Mouse (Mus musculus) heart, postnatal 0 days (tissue): ENCODE measurements around the gene Atxn7l3b. TPM values are rescaled to one million over a fixed set of nuclear protein-coding genes. Genes with fewer than 3 reads are reported as not detected.
"Not testable (repeated sequence)": the region's sequence is repeated elsewhere in the genome, so short reads cannot be mapped to it uniquely, and the experiment has no call there.

Experiments used
- ATAC-seq: fragments of 200-750 bp; cut with Nextera tagmentation; 2 replicates; pipeline ENCODE4 v1.8.0; 2017; ENCODE audit warnings: low read depth, moderate number of reproducible peaks, moderate library complexity; ENCODE audit not compliant: insufficient read depth
- DNase-seq: peaks from one replicate; pipeline ENCODE4 v3.0.0-alpha.2; 2016; ENCODE audit warnings: low spot score
- H3K27ac ChIP-seq: fragments of 300-500 bp; sonication (generic); 2 replicates; pipeline ENCODE4 v1.5.1; 2014; ENCODE audit warnings: low read depth, mild to moderate bottlenecking
- H3K27me3 ChIP-seq: fragments of 300-500 bp; sonication (generic); 2 replicates; pipeline ENCODE4 v1.6.1; 2014; ENCODE audit warnings: low read length, mixed read lengths; ENCODE audit not compliant: control insufficient read depth, insufficient read depth
- H3K36me3 ChIP-seq: fragments of 300-500 bp; sonication (generic); replicated peaks from 2 replicates; pipeline ENCODE4 v1.6.1; 2014; ENCODE audit warnings: low read length, mixed read lengths; ENCODE audit not compliant: control insufficient read depth, insufficient read depth
- H3K4me1 ChIP-seq: fragments of 300-500 bp; sonication (generic); 2 replicates; pipeline ENCODE4 v1.6.1; 2014; ENCODE audit warnings: antibody characterized with exemption; ENCODE audit not compliant: control insufficient read depth, insufficient read depth
- H3K4me2 ChIP-seq: fragments of 300-500 bp; sonication (generic); 2 replicates; pipeline ENCODE4 v1.6.1; 2014; ENCODE audit warnings: low read depth, mild to moderate bottlenecking, low read length, moderate library complexity
- H3K4me3 ChIP-seq: fragments of 300-500 bp; sonication (generic); 2 replicates; pipeline ENCODE4 v1.5.1; 2014; ENCODE audit warnings: low read depth, low read length
- H3K9ac ChIP-seq: fragments of 300-500 bp; sonication (generic); replicated peaks from 2 replicates; pipeline ENCODE4 v1.6.1; 2014; ENCODE audit warnings: low read depth, low read length, mixed read lengths
- H3K9me3 ChIP-seq: fragments of 300-500 bp; sonication (generic); replicated peaks from 2 replicates; pipeline ENCODE4 v1.6.1; 2016; ENCODE audit warnings: low read length; ENCODE audit not compliant: control insufficient read depth
- CTCF ChIP-seq: IDR thresholded peaks from 2 replicates; pipeline ENCODE4 v1.5.1; 2016; ENCODE audit warnings: antibody characterized with exemption, control low read depth, low read depth
- EP300 ChIP-seq: IDR thresholded peaks from 2 replicates; pipeline ENCODE4 v1.6.1; 2016; ENCODE audit warnings: antibody characterized with exemption, low read depth
- WGBS: fragments of 180-500 bp; shearing (Covaris S2); extraction: QIAGEN DNeasy Blood & Tissue Kit; methylation state at CpG from one replicate; pipeline ENCODE4 v1.1.7; 2014; 5-methylcytosine and 5-hydroxymethylcytosine counted together
- polyA plus RNA-seq: library from polyadenylated mRNA; unstranded; fragments of >200 nt; fragmentation: Nextera tagmentation; extraction: Ambion mirVana; gene quantifications from 2 replicates; pipeline ENCODE4 v1.2.1, GENCODE M21; 2015
- total RNA-seq: library from RNA; depleted of rRNA; stranded (reverse); fragments of >200 nt; gene quantifications from 2 replicates; pipeline ENCODE4 v1.2.3, GENCODE M21; 2014; ENCODE audit warnings: low replicate concordance; rRNA removed

Atxn7l3b gene
- 41.1 and 47.0 TPM in 2 replicates for total RNA-seq
- 99.3 and 102 TPM in 2 replicates for polyA plus RNA-seq

GRCm38 (mm10) chr10:112928452-112929221 lies at the start of gene Atxn7l3b:
Atxn7l3b (minus strand) TSS chr10:112929001.
- TF ChIP-seq CTCF (no peak), EP300 (no peak)
- H3K4me3 ChIP-seq = peak within 1 kb of the TSS; percentile 83
- peak within 1 kb of the TSS; percentile 76 for H3K4me2 ChIP-seq
- 1% methylated on average over 65 of the region's 70 CpGs for WGBS
- H3K27ac ChIP-seq = peak within 1 kb of the TSS; percentile 96
- H3K4me1 ChIP-seq = peaks cover 24% of the 10 kb centered on the region
- no peaks in the 10 kb centered on the region for H3K9me3 ChIP-seq
- peaks cover 17% of the 10 kb centered on the region; the same call in 1 of the 2 replicates for H3K36me3 ChIP-seq
- peak; percentile 100 for ATAC-seq
- H3K27me3 ChIP-seq = no peaks in the 10 kb centered on the region
- peak within 1 kb of the TSS; percentile 93 for H3K9ac ChIP-seq
- DNase-seq = peak; percentile 84

DNA sequence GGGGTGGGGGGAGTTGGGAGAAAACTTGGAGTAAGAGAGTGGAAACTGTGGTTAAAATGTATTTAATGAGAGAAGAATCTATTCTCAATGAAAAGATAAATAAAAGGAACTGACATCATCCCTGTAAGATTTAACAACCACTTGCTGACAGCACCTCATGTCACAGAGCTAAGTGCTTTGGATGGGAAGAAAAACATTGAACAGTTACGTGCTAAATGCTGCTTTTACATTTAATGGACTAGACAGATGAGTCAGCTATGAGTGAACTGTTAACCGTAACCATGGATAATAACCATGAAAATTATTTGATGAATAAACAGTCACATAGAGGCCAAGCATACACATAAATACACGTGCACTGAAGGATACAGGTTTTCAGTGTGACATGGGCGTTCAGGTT lies 48.8 kb upstream of the Atxn7l3b start:
- no peak overlapping the region for H3K27ac ChIP-seq
- no peaks in the 10 kb centered on the region for H3K4me1 ChIP-seq
- DNase-seq = peak; percentile 5
- H3K9ac ChIP-seq = no peak overlapping the region
- WGBS = 54% methylated on average over 4 of the region's 4 CpGs
- no peaks in the 10 kb centered on the region for H3K9me3 ChIP-seq
- ATAC-seq = no peak
- no peak overlapping the region for H3K4me2 ChIP-seq
- no peaks in the 10 kb centered on the region for H3K27me3 ChIP-seq
- no peaks in the 10 kb centered on the region for H3K36me3 ChIP-seq
- no peak overlapping the region for H3K4me3 ChIP-seq
- TF ChIP-seq CTCF (no peak), EP300 (no peak)

- Histone ChIP-seq H3K27me3 (no peaks in the 10 kb centered on the region), H3K4me1 (no peaks in the 10 kb centered on the region), H3K9me3 (no peaks in the 10 kb centered on the region), H3K4me2 (no peak overlapping the region), H3K4me3 (no peak overlapping the region), H3K9ac (no peak overlapping the region), H3K27ac (no peak overlapping the region), H3K36me3 (no peaks in the 10 kb centered on the region)
- WGBS = 8% methylated on average over 5 of the region's 5 CpGs
- DNase-seq (no peak), ATAC-seq (no peak)
- no peak for TF ChIP-seq CTCF
- no peak for TF ChIP-seq EP300
Observed at GRCm38 (mm10) chr10:112973286-112974026, 44.7 kb upstream of the Atxn7l3b start.

DNA sequence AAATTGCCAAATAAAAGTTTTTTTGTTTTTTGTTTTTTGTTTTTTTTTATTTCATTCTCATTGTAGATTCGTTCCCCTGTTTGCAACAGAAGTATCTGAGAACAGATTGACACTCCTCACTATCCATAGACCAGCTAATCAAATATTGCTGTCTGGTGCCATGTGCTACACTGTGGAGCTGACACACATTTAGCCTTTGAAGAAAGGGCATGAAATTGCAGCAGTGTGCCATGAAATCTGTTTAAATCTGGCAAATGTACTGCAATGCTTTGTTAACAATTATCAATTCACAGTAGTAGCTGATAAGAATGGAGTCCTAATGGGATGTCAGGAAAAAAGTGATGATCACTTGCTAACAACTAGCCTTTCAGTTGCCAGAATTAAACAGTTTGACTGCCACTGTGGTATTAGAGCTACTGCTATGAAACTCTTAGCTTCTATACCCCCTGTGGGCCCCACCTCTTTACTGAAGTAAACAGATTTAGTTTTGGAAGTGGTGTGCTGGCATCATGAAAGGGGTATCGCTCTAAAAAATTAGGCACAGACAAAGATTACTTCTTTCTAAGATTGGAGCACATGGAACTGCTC lies 41.3 kb upstream of the Atxn7l3b start:
- TF ChIP-seq CTCF (no peak), EP300 (no peak)
- H3K4me2 ChIP-seq = no peak overlapping the region
- no peaks in the 10 kb centered on the region for H3K36me3 ChIP-seq
- H3K27ac ChIP-seq = no peak overlapping the region
- DNase-seq = no peak
- no peaks in the 10 kb centered on the region for H3K27me3 ChIP-seq
- no peaks in the 10 kb centered on the region for H3K4me1 ChIP-seq
- 58% methylated on average over 2 of the region's 2 CpGs for WGBS
- no peaks in the 10 kb centered on the region for H3K9me3 ChIP-seq
- no peak overlapping the region for H3K4me3 ChIP-seq
- no peak overlapping the region for H3K9ac ChIP-seq
- no peak for ATAC-seq

DNA sequence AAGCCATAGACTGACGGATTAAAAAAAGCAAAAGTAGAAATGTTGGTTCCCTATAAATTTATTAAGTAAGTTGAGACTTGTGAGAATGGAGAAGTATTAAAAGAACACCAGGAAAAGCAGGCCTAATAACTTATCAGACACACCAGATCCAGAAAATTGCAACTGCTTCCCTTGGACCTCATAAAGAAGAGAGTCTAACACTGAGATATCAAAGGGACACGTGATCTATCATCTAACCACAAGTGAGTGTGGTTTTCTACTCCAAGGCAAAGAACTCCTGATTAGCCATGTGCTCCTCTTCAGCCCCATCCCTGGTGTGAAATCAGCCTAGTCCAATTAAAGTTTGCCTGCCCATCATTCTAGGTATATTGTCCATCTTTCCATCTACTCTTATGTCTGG lies 38.8 kb upstream of the Atxn7l3b start:
- Histone ChIP-seq H3K4me3 (no peak overlapping the region), H3K36me3 (no peaks in the 10 kb centered on the region), H3K27me3 (no peaks in the 10 kb centered on the region), H3K4me1 (no peaks in the 10 kb centered on the region), H3K9me3 (no peaks in the 10 kb centered on the region), H3K27ac (no peak overlapping the region), H3K9ac (no peak overlapping the region), H3K4me2 (no peak overlapping the region)
- DNase-seq (no peak), ATAC-seq (no peak)
- WGBS = 56% methylated on average over 2 of the region's 2 CpGs
- TF ChIP-seq CTCF = no peak
- no peak for TF ChIP-seq EP300

- H3K4me3 ChIP-seq, H3K27ac ChIP-seq, H3K4me2 ChIP-seq, H3K9me3 ChIP-seq, H3K4me1 ChIP-seq, ATAC-seq, H3K9ac ChIP-seq, H3K36me3 ChIP-seq, DNase-seq, H3K27me3 ChIP-seq: not testable (repeated sequence)
- 42% methylated on average over 4 of the region's 4 CpGs for WGBS
Observed at GRCm38 (mm10) chr10:112962216-112962615, 33.4 kb upstream of the Atxn7l3b start.
